Mouse (Mus musculus) E14TG2a.4 (cell line): ENCODE data around the gene Kdelr1.

Experiments
- CTCF ChIP-seq: conservative IDR thresholded peaks from 2 replicates; pipeline ENCODE4 v1.5.1; 2014; ENCODE audit warnings: low read length
- NANOG ChIP-seq: IDR thresholded peaks from 2 replicates; pipeline ENCODE4 v1.6.1; 2014; ENCODE audit warnings: borderline replicate concordance, low read length, mixed read lengths

GRCm38 (mm10) chr7:45897258-45897757, 24.7 kb downstream of the Kdelr1 start:
- TF ChIP-seq CTCF, result no peak
- TF ChIP-seq NANOG, result no peak
